Mouse (Mus musculus) lung, adult 10 weeks (tissue): ENCODE data around the gene Mllt1. TPM values are rescaled to one million over a fixed set of nuclear protein-coding genes. Genes with fewer than 3 reads are reported as not detected.

Source experiments
- polyA plus RNA-seq: library from polyadenylated mRNA; stranded (reverse); fragments of 350-450 nt; fragmentation: Illumina TruSeq; extraction: RNeasy Lipid Tissue Mini Kit (QIAGEN cat#74804); gene quantifications from one replicate; pipeline ENCODE4 v1.2.3, GENCODE M21; 2014; ENCODE audit warnings: low read depth, low replicate concordance; ENCODE audit not compliant: insufficient read depth

Mllt1 gene
- 16.5 TPM for polyA plus RNA-seq

GRCm38 (mm10) chr17:56935363-56936131 is at the start of gene Mllt1:
Mllt1 (minus strand) TSS chr17:56935415.

GRCm38 (mm10) chr17:56982013-56982412 is 46.8 kb upstream of the Mllt1 start, which contains the start of gene Acer1:
Acer1 (minus strand) TSS chr17:56982126.

DNA sequence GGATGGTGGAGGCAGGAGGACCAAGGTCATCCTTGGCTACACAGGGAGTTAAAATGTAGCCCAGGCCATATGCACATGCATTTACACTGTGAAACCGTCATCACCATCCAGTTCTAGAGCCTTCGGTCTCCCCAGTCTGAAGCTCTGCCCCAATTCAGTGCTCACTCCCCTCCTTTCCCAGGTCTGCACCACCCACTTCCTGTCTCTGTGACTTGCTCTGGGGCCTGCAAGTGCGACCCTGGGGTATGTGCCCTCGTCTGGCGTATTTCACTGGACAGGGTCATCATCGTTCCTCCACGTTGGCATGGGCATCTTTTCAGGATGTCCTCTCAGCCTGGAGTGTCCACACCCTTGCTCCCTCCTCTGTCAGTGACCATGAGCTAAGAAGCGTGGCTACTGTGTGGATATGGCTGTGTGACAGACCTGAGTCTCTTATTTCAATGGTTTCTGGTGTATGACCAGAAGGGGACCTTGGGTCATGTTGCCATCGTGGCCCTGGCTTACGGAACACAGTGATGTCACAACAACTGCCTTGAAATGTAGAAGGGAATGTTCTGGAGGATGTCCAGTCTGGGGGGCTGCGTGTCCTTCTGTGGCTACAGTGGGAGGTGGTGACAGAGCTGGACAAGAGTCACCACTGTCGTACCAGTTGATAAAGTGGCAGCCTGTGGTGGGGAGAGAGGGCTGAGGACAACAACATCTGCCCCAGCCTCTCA is 60.1 kb downstream of the Mllt1 start, which contains the start of gene 1700061G19Rik:
1700061G19Rik (plus strand) TSS at position 542 of the 716 bp plus-strand sequence.

GRCm38 (mm10) chr17:56874237-56874636 is 61.0 kb downstream of the Mllt1 start, which contains the start of gene Acsbg2:
Acsbg2 (minus strand) TSS chr17:56874447.

Other genes starting within 250 kb of the Mllt1 start
- gene Ndufa11, start 217.6 kb downstream of the Mllt1 start, polyA plus RNA-seq = 261 TPM
- gene Vmac, start 217.4 kb downstream of the Mllt1 start, polyA plus RNA-seq = 19.7 TPM
- 2.7 TPM for gene Nrtn, start 177.9 kb downstream of the Mllt1 start, polyA plus RNA-seq
- gene Dus3l, start 170.7 kb downstream of the Mllt1 start, polyA plus RNA-seq = 18.8 TPM
- 0.23 TPM for gene Prr22, start 165.2 kb downstream of the Mllt1 start, polyA plus RNA-seq
- 5.4 TPM for gene Rfx2, start 104.4 kb downstream of the Mllt1 start, polyA plus RNA-seq
- gene Acsbg2, start 61.0 kb downstream of the Mllt1 start, polyA plus RNA-seq = not detected
- 0.19 TPM for gene 1700061G19Rik, start 59.9 kb downstream of the Mllt1 start, polyA plus RNA-seq
- gene Acer1, start 46.7 kb upstream of the Mllt1 start, polyA plus RNA-seq = not detected
- gene Clpp, start 54.9 kb upstream of the Mllt1 start, polyA plus RNA-seq = 51.4 TPM
- 28.8 TPM for gene Alkbh7, start 61.9 kb upstream of the Mllt1 start, polyA plus RNA-seq
- gene Pspn, start 64.6 kb upstream of the Mllt1 start, polyA plus RNA-seq = not detected
- 31.3 TPM for gene Gtf2f1, start 75.9 kb upstream of the Mllt1 start, polyA plus RNA-seq
- not detected for gene Gm17949, start 76.1 kb upstream of the Mllt1 start, polyA plus RNA-seq
- gene Khsrp, start 96.1 kb upstream of the Mllt1 start, polyA plus RNA-seq = 17.6 TPM
- not detected for gene Slc25a41, start 106.2 kb upstream of the Mllt1 start, polyA plus RNA-seq
- gene Crb3, start 123.7 kb upstream of the Mllt1 start, polyA plus RNA-seq = 65.6 TPM
- gene Slc25a23, start 124.4 kb upstream of the Mllt1 start, polyA plus RNA-seq = 22.4 TPM
- 6.3 TPM for gene Dennd1c, start 143.1 kb upstream of the Mllt1 start, polyA plus RNA-seq
- 15.2 TPM for gene Tubb4a, start 152.4 kb upstream of the Mllt1 start, polyA plus RNA-seq
- gene Tnfsf9, start 169.9 kb upstream of the Mllt1 start, polyA plus RNA-seq = 7.4 TPM
- not detected for gene Cd70, start 214.4 kb upstream of the Mllt1 start, polyA plus RNA-seq